Mouse (Mus musculus) G1E (cell line): ENCODE measurements at regions not wholly inside any gene's neighbourhood (a gene's known extent, or its start where the extent isn't known, plus 50 kb on each side); places are given as distances from the start of the nearest gene placed in this dataset.
"Not testable (repeated sequence)": the region's sequence is repeated elsewhere in the genome, so short reads cannot be mapped to it uniquely, and the experiment has no call there.

ENCODE experiments used
- ATAC-seq: 2 replicates; pipeline ENCODE4 v1.8.0; 2016; ENCODE audit warnings: mild to moderate bottlenecking; ENCODE audit not compliant: insufficient number of reproducible peaks, poor library complexity, low FRiP score, severe bottlenecking; ENCODE audit errors: extremely low read depth
- DNase-seq: peaks from one replicate; pipeline ENCODE4 v3.0.0; 2012; ENCODE audit warnings: low spot score
- H3K27me3 ChIP-seq: 2 replicates; pipeline ENCODE4 v1.6.1; 2012; ENCODE audit warnings: mild to moderate bottlenecking, low read length, inconsistent platforms; ENCODE audit not compliant: insufficient read depth
- H3K36me3 ChIP-seq: replicated peaks from 2 replicates; pipeline ENCODE3; 2012; ENCODE audit warnings: mild to moderate bottlenecking, inconsistent platforms
- H3K4me1 ChIP-seq: 2 replicates; pipeline ENCODE4 v1.6.1; 2012; ENCODE audit warnings: low read depth, low read length, inconsistent platforms, mixed read lengths; ENCODE audit not compliant: insufficient read depth
- H3K4me3 ChIP-seq: 2 replicates; pipeline ENCODE4 v1.5.1; 2012; ENCODE audit warnings: low read depth, mild to moderate bottlenecking, inconsistent platforms, low read length, moderate library complexity, mixed read lengths
- H3K9me3 ChIP-seq: replicated peaks from 2 replicates; pipeline ENCODE4 v1.6.1; 2012; ENCODE audit warnings: inconsistent platforms
- CTCF ChIP-seq: IDR thresholded peaks from 2 replicates; pipeline ENCODE4 v1.5.1; 2012; ENCODE audit warnings: low read depth, low read length, inconsistent platforms, mixed read lengths
- GATA1 ChIP-seq: IDR thresholded peaks from 2 replicates; pipeline ENCODE4 v1.6.1; 2012; ENCODE audit warnings: borderline replicate concordance, low read length, inconsistent platforms, mixed read lengths
- GATA2 ChIP-seq: IDR thresholded peaks from 2 replicates; pipeline ENCODE4 v1.6.1; 2012; ENCODE audit warnings: low read depth, low read length, inconsistent platforms, borderline replicate concordance
- POLR2AphosphoS5 ChIP-seq: IDR thresholded peaks from 2 replicates; pipeline ENCODE4 v1.6.1; 2012; ENCODE audit warnings: low read depth, low read length, inconsistent platforms; ENCODE audit not compliant: insufficient replicate concordance
- TAL1 ChIP-seq: conservative IDR thresholded peaks from 2 replicates; pipeline ENCODE4 v1.6.1; 2012; ENCODE audit warnings: low read depth, low read length, inconsistent platforms, mixed read lengths

DNA sequence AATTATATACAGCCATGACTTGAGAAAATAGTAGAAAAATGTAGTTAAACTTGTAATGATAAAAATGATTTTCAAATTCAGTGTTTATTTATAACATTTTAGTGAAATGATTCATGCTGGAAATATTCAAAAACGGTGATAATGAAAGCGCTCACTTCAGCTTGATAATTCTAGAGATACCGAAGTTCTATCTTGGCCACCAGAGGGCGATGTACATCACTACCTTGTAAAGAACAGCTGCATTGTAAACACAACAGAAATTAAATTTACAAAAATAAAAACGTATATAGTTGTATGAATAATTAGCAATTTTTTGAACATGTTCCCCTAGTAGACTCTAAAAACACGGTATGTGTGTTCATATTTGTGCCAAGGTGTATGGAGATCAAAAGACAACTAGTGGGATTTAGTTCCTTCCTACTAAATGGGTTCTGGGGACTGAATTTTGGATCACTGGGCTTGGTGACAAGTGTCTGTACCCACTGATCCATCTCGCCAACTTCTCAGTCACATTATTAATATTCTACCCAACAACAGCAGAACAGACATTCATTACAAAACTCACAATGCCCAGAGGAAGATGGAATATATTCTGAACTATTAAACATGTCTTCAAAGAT is 1191.6 kb downstream of the 9330182O14Rik start:
- H3K9me3 ChIP-seq, result no peaks in the 10 kb centered on the region
- no peak overlapping the region for H3K4me3 ChIP-seq
- no peaks in the 10 kb centered on the region for H3K4me1 ChIP-seq
- ATAC-seq (no peak), DNase-seq (no peak)
- H3K36me3 ChIP-seq, result no peaks in the 10 kb centered on the region
- TF ChIP-seq TAL1 (no peak), GATA2 (no peak), GATA1 (no peak), POLR2AphosphoS5 (no peak)
- H3K27me3 ChIP-seq, result no peaks in the 10 kb centered on the region

DNA sequence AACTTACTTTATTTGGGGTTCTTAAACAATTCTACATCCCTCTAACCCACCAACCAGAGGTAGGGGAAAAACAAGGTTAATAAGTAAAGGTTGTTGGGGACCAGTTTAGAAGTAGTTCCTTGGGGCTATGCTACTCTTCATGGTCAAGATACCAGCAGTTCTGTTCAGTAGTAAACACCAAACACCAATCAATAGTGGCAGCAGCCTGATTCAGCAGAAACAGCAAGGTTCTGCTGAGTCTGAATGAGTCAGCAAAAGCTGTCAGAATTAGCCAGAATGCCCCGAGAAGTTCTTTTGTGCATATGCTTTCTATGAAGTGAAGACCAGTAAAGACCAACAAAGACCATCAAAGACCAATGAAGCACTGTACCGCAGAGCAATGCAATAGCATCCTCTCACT is 1195.1 kb downstream of the 9330182O14Rik start:
- H3K9me3 ChIP-seq, result no peaks in the 10 kb centered on the region
- TF ChIP-seq POLR2AphosphoS5 (no peak), GATA1 (no peak), TAL1 (no peak), GATA2 (no peak), CTCF (no peak)
- no peaks in the 10 kb centered on the region for H3K36me3 ChIP-seq
- no peak overlapping the region for H3K4me3 ChIP-seq
- ATAC-seq (peak; percentile 34; the same call in 1 of the 2 replicates), DNase-seq (no peak)
- H3K27me3 ChIP-seq, result no peaks in the 10 kb centered on the region
- H3K4me1 ChIP-seq, result no peaks in the 10 kb centered on the region

GRCm38 (mm10) chr15:41330085-41330484 is 1195.9 kb downstream of the 9330182O14Rik start:
- Histone ChIP-seq H3K9me3 (no peaks in the 10 kb centered on the region), H3K4me1 (no peaks in the 10 kb centered on the region), H3K4me3 (no peak overlapping the region), H3K36me3 (no peaks in the 10 kb centered on the region), H3K27me3 (no peaks in the 10 kb centered on the region)
- no peak for ATAC-seq
- DNase-seq, result no peak
- TF ChIP-seq POLR2AphosphoS5, result no peak
- TF ChIP-seq GATA1, result no peak
- TF ChIP-seq GATA2, result no peak
- TF ChIP-seq CTCF, result no peak
- TF ChIP-seq TAL1, result no peak

DNA sequence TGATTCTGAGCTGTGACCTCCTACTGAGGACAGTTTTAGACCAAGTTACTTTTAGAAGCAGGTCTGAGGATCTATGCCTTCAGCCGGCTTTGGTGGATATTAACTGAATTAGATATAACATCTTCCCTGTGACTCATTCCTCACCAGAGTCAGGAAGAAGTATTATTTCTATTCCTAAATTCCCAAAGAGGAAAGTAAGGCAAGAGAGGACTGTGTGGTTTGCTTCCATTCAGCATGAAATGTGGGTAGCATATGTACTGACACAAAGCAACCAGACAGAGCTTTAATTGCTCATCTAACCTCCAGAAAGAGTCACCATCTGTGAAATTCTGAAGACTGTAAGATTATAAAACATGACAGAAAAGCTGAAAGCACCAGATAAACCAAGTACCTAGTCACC is 1198.3 kb downstream of the 9330182O14Rik start:
- Histone ChIP-seq H3K36me3 (no peaks in the 10 kb centered on the region), H3K27me3 (no peaks in the 10 kb centered on the region), H3K4me1 (no peaks in the 10 kb centered on the region), H3K4me3 (no peak overlapping the region), H3K9me3 (no peaks in the 10 kb centered on the region)
- ATAC-seq (no peak), DNase-seq (no peak)
- TF ChIP-seq CTCF (no peak), GATA2 (no peak), TAL1 (no peak), POLR2AphosphoS5 (no peak), GATA1 (no peak)

DNA sequence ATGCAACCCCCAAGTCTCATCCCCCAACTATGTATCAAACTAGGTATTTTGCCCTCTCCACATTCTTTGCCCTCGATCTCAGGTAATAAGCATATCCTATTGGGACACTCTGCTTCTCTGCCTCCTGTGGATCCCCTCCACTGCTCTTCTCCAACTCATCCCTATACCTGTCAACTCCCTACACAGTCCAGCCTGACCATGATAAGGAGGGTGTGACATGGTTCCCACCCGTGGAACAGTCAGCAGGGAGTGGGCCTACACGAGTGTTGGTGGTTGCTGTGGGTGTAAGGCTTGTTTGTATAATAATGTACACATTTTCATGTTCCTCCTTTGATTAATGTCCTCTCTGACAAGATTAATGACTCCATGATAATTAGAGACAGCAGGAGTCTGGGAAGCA is 1199.0 kb downstream of the 9330182O14Rik start:
- Histone ChIP-seq H3K4me3 (no peak overlapping the region), H3K4me1 (no peaks in the 10 kb centered on the region), H3K9me3 (no peaks in the 10 kb centered on the region), H3K36me3 (no peaks in the 10 kb centered on the region), H3K27me3 (no peaks in the 10 kb centered on the region)
- DNase-seq (no peak), ATAC-seq (no peak)
- TF ChIP-seq GATA2 (no peak), GATA1 (no peak), TAL1 (no peak), CTCF (no peak), POLR2AphosphoS5 (no peak)

DNA sequence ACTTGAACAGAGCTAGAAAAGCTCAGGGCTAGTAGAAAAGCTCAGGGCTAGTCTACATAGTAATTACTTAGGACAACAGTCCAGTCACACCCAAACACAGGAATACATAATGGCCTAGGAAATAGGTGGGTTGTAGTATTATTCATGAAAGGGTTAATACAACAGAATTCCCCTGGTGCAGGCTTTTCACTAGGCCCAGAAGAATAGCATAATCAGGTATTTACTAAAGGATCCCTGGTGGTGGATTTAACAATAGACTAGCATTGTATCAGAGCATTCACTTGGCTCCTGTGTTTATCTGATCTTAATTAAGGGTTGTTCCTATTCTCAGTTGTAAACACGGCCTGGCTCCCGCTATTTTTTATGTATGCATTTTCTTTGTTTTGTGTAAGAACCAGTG is 1206.5 kb downstream of the 9330182O14Rik start:
- H3K9me3 ChIP-seq, H3K4me1 ChIP-seq, ATAC-seq: not testable (repeated sequence)

DNA sequence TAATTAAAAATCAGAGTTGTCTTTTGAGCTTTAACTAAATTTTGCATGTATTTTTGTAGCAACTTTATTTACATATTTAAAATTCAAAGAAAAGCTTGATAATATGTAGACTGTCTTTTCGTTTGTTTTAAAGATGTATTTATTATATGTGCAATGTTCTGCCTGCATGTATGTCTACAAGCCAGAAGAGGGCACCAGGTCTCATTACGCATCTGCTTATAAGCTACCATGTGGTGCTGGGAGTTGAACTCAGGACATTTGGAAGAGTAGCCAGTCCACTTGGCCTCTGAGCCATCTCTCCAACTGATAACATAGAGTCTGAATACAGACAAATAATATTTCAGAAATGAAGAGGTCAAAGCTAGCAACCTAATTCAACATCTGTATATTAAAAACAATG is 1211.4 kb downstream of the 9330182O14Rik start:
- no peaks in the 10 kb centered on the region; the same call in 1 of the 2 replicates for H3K9me3 ChIP-seq
- ATAC-seq (no peak), DNase-seq (no peak)
- H3K27me3 ChIP-seq, result no peaks in the 10 kb centered on the region
- H3K4me1 ChIP-seq, result no peaks in the 10 kb centered on the region
- no peak for TF ChIP-seq TAL1
- TF ChIP-seq GATA1, result no peak
- TF ChIP-seq POLR2AphosphoS5, result no peak
- TF ChIP-seq GATA2, result no peak
- TF ChIP-seq CTCF, result no peak
- no peaks in the 10 kb centered on the region for H3K36me3 ChIP-seq
- no peak overlapping the region for H3K4me3 ChIP-seq

More for the DNA sequence above, 1206.5 kb downstream of the 9330182O14Rik start:
- H3K36me3 ChIP-seq, DNase-seq, H3K4me3 ChIP-seq, H3K27me3 ChIP-seq: not testable (repeated sequence)
